Mouse (Mus musculus): Measurements from ENCODE around the gene Miga1.

- TF ChIP-seq CTCF (IDR thresholded peaks at IDR 0.05; ENCODE audit: low read depth, low read length), result no peak
- TF ChIP-seq POLR2A (IDR thresholded peaks at IDR 0.05; ENCODE audit: extremely low read depth, insufficient read depth, low read length), result no peak
Measured at GRCm38 (mm10) chr3:152305080-152305479, 35.1 kb downstream of the Miga1 start.
